Mouse (Mus musculus) natural killer cell, adult 2 months (primary cell): ENCODE data around the gene Srebf2.
A peak's percentile ranks its signal among the peaks of the same experiment; 100 is the strongest.

ENCODE experiments used
- DNase-seq, 2 experiments: peaks; one replicate each; pipeline ENCODE4 v3.0.0; 2022; ENCODE audit warnings: low spot score in 2 of 2

Gene Srebf2

GRCm38 (mm10) chr15:82156902-82157301 is 9.9 kb downstream of the Srebf2 start:
- DNase-seq = no peak

- no peak for DNase-seq
Measured at GRCm38 (mm10) chr15:82158243-82159035, 11.5 kb downstream of the Srebf2 start.

- DNase-seq = no peak
Measured at GRCm38 (mm10) chr15:82159471-82159870, 12.5 kb downstream of the Srebf2 start.

DNA sequence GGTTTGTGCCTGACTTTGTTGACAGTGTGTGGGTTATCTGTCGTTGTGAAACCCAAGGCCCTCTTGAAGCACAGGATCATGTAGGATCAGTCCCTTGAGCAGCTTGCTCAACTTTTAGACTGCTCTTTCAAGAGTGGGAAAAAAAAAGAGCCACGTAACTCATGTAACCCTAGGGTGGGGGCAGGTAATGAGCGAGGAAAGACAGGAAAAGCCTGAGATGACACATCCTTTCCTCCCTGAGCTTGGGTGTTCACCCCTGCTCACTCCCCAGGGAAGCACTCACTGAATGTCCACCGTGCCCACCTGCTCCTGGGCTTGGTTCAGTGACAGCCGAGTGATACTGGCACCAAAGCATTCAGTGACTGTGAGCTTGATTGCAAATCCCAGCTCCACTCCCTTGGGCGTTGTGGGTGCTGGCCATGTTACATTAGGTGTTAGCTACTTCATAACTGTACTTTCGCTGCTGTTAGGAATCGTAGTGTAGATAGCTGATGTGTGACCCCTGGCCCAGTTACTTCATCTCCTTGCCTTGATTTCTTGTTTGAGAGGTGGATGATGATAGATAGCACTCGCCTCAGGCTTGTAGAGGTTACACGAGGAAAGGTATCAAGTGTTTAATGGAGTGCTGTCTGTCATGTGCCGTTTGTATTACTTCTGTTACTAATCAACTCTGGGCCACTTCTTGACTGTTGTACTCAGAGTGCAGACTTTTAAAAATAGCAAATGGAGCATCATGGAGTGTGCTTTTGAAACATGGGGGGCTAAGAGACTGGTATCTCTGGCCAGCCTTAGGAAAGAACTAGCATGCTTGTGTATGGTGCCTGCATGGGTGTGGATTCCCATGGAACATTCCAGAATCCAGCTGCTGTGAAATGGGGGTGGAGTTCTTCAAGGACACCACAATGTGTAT is 14.0 kb downstream of the Srebf2 start:
- no peak for DNase-seq

DNA sequence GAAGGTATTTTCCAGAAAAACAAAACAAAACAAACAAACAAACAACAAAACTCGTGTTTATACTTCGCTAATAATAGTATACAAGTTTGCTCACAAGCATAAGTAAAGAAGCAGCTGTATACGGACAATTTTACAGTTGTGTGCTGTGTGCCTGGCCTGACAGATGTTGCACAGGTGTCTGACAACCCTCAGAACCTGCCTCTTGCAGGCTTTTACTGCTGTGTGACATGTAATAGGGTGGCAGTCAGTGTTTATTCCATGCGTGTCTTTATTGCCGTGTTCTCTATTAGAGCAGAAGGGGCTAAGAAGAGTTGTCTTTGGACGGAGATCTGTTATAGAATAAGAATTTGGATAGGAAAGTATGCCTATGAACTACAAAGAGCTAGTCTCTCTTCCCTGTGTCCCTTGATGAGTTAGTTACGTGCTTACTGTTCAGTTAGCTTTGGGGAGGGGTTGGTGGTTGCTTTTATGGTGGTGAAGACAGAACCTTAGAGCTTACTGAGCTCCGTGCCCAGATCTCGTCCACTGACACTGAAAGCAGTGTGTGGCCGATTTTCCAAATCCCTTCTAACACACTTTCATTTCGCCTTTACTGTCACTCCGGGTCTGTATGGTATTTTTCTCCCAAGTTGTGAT is 15.1 kb downstream of the Srebf2 start:
- DNase-seq = no peak

DNA sequence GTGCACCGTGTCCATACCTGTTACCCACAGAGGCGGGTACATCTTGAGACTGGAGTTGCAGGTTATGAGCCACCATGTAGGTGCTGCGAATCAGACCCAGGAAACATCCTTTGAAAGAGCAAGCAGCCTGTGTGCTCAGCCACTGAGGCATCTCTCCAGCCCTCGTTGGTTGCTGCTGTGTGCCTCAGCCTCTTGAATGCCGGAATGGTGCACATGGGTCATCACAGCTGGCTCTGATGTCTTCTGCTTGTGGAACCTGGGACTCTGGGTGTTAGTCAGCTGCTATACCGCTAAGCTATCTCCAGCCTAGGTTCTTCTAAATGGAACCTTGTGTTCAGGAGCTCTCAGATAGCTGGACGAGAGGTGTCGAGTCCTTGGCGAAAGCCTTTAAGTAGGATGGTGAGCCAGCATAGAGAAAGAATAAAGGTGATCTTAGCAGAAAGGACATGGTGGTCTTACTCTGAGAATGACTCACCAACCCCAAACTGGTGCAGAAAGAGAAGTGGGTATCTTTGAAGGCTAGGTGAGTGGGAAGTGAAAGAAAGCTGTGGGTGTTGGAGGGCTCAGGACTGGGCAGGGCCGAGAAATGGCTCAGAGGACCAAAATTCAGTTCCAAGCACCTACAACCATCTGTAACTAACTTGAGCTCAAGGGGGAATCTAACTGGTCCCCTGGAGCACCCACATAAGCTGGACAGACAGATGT is 16.5 kb downstream of the Srebf2 start:
- DNase-seq = peak in 1 of 2 experiments; percentile 60

GRCm38 (mm10) chr15:82164061-82164399 is 17.0 kb downstream of the Srebf2 start:
- no peak for DNase-seq

- DNase-seq = no peak
Measured at GRCm38 (mm10) chr15:82164496-82164895, 17.5 kb downstream of the Srebf2 start.

GRCm38 (mm10) chr15:82165332-82166239 is 18.6 kb downstream of the Srebf2 start:
- DNase-seq = peak; percentile 91 to 92

- peak; percentile 50 to 69 for DNase-seq
Measured at GRCm38 (mm10) chr15:82166240-82167100, 19.5 kb downstream of the Srebf2 start.

GRCm38 (mm10) chr15:82167201-82168168 is 20.5 kb downstream of the Srebf2 start:
- no peak for DNase-seq

DNA sequence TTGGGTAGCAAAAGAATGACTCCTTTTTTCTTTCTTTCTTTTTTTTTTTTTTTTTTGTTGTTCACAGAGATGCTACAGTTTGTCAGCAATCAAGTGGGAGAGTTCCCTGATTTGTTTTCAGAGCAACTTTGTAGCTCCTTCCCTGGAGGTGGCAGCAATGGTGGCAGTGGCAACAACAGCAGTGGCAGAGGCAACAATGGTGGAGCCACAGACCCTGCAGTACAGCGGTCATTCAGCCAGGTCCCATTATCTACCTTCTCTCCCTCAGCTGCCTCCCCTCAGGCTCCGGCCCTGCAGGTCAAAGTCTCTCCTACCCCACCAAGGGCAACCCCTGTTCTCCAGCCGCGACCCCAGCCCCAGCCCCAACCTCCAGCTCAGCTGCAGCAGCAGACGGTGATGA is 22.7 kb downstream of the Srebf2 start:
- no peak for DNase-seq

- no peak for DNase-seq
Measured at GRCm38 (mm10) chr15:82170437-82171377, 23.7 kb downstream of the Srebf2 start.

GRCm38 (mm10) chr15:82172648-82173047 is 25.7 kb downstream of the Srebf2 start:
- no peak for DNase-seq

DNA sequence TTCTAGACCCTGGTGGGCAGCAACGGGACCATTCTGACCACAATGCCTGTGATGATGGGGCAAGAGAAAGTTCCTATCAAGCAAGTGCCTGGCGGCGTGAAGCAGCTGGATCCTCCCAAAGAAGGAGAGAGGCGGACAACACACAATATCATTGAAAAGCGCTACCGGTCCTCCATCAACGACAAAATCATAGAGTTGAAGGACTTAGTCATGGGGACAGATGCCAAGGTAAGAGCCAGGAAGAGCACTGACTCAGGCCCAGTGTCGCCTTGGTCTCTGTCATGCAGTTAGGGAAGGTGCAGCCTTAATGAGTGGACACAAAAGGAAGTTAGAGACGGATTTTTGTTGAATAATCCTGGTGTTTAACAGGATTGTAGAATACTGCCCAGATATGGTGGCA is 28.1 kb downstream of the Srebf2 start:
- no peak for DNase-seq

GRCm38 (mm10) chr15:82177743-82178290 is 30.8 kb downstream of the Srebf2 start:
- no peak for DNase-seq

- no peak for DNase-seq
Measured at GRCm38 (mm10) chr15:82181131-82181530, 34.1 kb downstream of the Srebf2 start.
